Mouse (Mus musculus) layer of hippocampus, postnatal 25 days (tissue): Measurements from ENCODE around the gene Lsr. TPM values are rescaled to one million over a fixed set of nuclear protein-coding genes. Genes with fewer than 3 reads are reported as not detected.

Source experiments
- DNase-seq, 2 experiments: peaks; one replicate each; pipeline ENCODE4 v3.0.0; 2022; ENCODE audit warnings: mixed read lengths in 2 of 2, low spot score in 1 of 2; ENCODE audit errors: extremely low spot score in 1 of 2
- total RNA-seq, 2 experiments: library from RNA; stranded (reverse); gene quantifications; 2 replicates each; pipeline ENCODE4 v1.2.3; 2021

The Lsr gene
- 1 to 10 TPM; 6.3 to 8.4 TPM for total RNA-seq

DNA sequence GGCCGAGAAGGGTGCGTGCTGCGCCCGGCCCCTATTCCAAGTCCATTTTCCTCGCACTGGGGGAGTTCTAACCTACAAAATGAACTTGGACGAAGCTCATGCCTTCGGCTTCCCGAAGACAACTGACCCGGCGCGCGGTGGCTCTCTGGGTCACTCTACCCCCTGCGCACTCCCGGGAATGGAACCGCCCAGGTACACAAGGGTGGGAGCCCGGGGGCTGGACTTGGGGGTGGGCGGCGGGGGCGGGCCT is at the start of gene Lsr:
TSS of gene Lsr (minus strand) at position 214 of the 250 bp plus-strand sequence.
- DNase-seq = no peak

DNA sequence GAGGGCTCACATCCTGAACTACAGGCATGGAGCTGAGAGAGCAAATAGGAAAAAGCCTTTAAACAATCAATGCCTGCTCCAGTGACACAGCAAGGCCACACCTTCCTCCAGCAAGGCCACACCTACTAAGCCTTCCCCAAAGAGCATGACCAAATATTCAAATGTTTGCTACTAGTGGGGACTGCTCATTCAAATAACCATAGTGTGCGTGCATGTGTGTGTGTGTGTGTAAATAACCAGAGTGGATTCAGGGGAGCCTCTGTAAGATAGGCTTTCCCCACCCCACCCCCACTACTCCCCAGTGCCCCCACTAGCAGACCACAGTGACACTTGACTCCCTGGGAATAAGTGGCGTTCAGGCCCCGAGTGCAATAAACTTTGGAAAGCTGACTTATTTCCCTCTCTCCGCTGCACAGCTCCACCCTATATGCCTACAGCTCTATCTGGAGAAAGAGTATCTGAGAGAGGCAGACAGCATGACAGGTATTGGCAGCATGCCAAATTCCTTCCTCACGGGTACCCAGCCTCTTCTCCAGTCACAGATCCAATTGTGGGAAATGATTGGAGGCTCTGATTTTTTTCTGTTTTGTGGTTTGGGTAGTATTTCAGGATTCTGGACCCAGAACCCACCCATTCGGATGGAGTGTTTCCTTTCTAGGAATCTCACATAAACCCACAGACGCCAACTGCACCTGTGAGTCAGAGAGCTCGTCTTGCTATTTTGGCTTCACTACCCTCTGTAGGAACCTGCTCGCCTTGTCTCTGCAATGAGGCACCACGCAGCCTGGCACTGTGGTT is 44.0 kb upstream of the Lsr start:
- peak in 1 of 2 experiments; percentile 13 for DNase-seq

DNA sequence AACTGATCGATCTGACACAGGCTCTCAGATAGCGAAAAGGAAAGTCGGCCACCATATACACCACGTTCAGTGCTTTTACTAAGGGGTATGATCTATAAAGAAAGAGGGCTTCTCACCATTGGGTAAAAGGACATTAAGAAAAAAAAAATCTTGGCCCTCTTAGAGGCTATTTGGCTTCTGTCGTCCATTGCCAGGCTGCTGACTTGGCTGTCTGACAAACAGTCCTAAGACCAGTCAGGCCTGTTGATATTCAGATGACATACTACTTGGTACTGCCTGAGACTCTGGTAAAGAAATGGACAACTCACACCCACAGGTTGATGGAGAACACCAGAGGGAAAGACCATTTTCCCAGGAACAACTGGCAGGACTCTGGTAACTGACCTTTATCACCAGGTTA is 39.7 kb upstream of the Lsr start:
- no peak for DNase-seq

DNA sequence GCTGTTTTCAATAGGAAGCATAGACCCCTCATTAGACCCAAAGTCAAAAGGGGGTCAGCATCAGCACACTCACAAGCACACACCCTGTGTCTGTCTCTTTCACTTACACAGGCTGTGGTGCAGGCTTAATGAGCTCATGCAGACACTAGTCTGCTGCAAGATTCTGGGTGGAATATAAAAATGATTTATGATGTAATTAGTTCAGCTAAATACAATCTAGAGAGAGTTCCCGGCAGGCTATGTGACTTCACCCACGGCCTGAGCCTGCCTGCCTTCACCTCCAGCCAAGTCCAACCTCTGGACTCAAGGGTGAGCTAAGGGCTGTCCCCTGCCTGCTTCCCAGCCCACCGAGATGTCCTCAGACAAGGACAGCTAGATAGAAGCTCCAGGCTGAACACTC is 35.6 kb upstream of the Lsr start:
- no peak for DNase-seq

DNA sequence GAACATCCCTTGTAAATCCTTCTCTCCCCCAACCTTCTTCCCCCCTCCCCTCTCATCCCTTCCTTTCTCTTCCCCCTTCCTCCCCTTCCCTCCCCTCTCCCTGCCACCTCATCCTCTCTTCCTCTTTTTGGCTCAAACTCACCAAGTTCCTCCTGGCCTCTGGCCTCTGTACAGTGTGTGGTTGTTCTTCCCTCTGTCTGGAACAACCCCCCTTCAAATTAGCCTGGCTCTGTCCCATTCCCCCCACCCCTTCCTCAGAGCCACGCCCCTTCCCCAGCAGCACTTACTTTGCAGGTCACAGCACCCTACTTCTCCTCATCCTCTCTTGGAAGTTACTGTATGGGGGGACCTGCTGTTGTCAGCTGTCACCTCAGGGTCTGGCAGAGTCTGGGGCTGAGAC is 34.9 kb upstream of the Lsr start:
- no peak for DNase-seq

DNA sequence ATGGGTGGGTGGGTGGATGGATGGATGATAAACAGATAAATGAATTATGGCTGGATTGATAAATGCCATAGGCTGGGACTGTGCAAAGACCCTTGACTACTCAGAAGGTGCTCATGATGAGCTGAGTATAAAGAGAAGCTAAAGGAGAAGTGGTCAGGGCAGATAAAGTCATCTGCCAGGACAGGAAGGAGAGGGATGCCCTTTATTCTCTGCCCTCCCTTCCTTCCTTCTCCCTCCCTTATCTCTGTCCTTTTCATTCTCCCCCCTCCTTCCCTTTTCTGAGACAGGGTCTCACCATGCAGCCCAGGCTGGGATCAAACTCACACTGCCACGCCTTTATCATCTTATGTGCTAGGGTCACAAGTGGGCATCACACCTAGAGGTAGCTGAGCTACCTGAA is 34.5 kb upstream of the Lsr start:
- no peak for DNase-seq

DNA sequence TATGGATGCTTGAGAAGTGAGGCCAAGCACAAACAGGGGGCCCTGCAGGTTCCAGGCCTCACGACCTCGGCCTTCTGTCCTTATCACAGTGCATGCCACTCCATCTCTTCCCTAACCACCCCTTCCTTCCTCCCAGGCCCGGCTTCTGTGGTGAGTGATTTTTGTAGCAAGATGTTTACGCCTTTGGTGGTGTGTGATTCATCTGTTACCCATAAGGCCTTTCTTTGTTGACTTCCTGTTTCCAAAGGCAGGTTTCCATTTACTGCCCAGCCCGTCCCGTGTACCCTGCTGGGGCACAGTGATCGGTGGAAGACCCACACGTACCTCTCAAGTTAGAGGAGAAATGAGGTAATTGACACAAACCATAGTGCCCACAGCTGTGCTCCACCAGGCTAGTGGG is 29.4 kb upstream of the Lsr start:
- no peak for DNase-seq

DNA sequence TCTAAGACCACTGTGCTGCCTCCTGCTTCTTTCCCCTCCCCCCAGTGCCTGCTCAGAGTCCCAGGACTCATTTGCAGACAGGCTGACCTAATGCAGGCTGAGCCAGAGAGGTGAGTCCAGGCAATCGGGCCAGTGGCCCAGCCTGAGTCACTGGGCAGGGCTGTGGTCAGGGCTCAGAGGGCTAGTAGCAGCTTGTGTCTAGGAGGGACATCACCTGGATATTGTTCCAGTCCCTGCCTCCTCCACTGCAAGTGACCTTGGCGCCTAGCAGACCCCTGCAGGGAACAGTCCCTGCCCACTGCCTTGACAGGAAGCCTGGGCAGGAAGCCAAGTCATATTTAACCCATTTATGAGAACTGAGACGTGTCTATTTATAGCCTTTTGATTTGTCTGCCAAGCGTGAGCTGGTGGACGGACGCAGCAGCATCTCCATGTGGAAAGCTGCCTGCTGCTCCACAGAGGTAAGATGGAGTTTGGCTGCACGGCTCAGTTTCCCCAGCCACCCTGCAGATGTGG is 27.3 kb upstream of the Lsr start:
- no peak for DNase-seq

DNA sequence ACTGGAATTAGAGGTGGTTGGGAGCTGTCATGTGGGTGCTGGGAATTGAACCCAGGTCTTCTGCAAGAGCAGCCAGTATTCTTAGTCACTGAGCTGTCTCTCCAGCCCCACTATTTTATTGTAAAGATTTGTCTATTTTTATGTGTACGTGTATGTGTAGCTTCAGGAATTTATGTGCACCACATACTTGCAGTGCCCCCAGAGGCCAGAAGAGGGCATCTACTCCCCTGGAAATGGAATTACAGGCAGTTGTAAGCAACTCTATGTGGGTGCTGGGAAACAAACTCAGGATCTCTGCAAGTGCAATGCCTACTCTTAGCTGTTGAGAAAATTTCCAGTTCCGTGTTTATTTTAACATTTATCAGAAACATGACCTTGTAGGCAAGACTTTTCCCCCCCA is 23.2 kb upstream of the Lsr start:
- no peak for DNase-seq

DNA sequence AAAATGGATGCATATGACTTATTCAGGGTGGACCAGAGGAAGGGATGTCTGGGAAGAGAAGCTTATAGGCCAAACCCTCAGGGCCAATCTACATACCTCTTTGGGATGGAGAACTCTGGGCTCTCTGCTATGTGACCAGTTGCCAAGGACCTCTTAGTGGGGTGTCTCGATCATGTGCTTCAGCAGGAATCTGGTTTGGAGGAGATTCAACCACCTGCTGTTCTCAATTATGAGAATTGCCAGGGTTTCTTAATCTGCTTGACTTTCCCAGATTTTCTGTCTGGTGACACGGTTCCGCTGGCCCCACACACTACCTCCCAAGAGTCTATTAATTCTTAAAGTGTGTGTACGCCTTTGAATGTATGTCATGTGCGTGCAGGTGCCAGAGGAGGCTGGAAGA is 20.7 kb upstream of the Lsr start:
- no peak for DNase-seq

DNA sequence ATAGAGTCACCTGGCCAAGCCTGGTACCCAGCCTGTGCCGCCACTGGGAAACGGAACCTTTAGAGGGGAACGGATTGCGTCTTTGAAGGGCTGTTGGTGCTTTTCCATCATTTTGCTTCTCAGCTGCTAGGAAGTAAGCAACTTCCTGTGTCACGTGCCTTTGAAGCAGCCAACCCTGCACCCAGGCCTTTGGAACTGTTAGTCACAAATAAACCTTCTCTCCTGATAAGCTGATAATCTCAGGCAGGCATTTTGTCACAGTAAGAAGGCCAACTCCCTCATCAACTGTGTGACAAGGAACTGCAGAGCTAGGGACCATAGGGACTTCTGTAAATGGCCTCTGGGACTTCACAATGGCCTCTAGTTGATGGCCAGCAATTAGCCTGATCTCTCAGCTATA is 18.9 kb upstream of the Lsr start:
- DNase-seq = no peak

DNA sequence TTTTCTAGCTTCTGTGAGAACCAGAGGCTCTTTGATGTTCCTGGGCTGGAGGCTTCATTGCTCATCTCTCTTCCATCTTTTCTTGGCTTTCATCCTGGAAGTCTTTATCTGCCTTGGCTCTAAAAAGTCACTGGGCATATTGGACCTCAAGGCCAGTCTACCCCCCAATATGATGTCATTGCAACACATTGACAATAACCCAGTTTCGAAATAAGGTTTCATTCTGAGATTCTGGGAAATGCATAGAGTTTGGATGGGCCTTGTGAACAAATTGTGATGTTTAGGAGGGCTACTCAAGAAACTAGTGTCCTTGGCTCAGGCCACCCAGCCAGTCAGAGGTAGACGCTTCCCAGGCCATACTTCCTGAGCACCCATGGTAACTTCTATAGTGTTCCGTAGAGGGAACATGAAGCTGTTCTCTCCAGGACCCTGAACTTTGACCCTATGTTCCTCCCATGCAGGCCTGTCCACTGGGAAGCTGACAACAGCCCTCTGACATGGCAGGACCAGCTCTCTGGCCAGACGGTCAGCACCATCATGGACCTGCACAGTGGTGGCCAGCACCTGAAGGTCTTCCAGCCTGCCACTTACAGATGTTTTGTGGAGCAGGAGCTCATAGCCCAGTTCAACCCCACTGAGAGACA is 15.4 kb upstream of the Lsr start:
- no peak for DNase-seq

DNA sequence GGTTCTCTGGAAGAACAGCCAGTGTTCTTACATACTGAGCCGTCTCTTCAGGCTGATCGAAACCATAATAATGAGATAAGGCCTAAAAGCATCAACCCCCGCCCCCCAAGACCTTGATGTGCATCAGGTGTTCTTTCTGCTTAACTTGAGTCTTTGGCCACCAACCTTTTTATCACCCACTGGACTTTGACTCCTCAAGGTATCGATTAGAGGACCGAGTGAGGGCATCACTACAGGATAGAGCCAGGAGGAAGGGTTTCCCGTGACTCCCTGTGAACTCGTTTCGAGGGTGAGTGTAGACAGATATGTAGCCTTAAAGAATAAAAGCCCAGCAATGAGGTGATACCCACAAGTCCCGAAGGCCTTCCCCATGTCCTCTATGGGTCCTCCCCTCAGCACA is 12.1 kb upstream of the Lsr start:
- no peak for DNase-seq

DNA sequence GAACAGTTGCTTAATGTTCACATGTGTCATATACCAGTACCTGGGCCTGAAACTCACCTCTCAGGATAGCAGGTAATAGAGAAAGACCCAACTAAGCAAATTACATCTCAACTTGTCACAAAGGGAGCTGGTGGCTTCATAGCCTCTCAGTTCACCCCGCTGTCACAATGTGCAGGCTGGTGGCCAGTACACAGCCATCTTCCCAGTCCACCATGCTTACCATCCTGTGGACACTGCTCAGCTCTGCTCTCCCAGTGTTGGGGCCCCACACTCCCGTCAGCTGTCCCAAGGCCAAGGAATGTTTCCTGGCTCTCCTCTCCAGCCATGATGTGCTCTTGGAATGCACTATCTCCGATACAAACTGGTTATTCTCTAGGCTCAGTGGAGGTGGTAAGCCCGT is 8.4 kb upstream of the Lsr start:
- DNase-seq = no peak

DNA sequence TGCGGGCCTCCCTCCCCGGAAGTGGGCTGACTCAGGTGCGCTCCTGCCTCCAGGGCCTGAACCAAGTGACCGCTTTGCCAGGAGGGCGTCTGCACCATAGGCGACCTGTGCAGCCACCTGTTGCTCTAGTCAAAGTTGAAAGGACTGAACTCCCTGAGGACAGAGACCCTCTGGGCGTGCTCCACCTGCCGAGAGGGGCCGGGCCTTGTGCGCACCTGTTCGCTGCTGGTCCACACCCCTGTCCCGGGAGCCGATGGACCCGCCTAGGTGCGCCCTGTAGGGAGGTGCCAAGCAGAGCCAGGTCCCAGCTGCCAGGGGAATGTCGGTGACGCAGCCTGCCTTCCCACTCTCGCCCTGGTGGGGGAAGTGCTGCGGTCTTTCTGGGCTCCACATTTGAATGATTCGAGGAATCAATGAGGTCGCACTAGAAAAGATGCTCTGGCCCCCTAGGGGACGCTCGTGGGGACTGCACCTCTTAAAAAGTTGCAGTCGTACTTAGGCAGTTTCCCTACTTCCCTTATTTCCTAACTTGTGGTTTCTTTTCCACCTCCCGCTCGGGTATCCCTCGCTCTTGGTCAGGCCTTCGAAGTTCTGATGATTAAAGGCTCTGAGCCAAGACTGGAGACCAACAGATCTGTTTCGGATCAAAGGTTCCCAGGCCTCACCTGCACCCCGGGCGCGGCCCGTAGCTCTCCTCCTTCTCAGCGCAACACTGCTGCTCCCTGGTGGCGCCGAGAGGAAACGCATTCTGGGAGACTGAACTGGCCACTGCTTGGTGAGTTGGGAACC is 431 bp upstream of the Lsr start, which contains the start of gene Fam187b:
TSS of gene Fam187b (plus strand) at position 290 of the 789 bp plus-strand sequence.
- DNase-seq = peak; percentile 65 to 81

DNA sequence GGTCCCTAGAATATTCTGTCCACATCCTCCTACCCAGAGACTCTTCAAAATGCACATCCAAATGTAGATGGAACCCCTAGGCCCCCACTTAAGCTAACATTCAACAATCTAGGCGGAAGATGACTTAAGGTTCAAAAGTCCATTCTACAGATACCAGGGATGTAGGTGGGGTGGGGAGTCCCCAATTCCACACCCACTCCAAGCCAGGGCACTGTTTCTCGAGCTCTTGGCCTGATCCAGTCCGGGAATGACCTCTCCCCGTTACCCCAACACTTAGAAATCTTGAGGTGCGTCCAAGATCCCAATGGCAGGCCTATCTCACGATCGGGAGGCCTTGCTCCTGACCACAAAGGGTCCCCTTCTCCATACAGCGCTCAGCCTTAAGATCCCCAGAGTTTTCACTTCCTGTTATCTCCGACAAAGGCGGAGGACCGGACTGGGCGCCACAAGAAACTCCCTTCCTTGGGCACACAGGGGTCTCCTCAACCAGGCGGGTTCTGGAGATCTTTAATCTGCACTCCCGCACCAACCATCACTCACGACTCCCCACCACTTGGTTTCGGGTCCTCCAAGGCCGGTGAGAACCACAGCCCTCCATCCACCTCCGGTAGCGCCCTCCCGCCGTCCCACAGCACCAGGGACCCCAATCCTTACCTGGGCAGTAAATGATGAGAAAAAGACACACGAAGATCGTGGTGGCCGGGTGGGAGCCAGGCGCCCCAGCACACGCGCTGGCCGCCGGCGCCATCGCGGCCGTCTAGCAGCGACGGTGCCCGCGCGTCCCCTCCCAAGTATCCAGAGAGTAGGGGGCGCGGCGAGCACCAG is 626 bp downstream of the Lsr start:
- no peak for DNase-seq

DNA sequence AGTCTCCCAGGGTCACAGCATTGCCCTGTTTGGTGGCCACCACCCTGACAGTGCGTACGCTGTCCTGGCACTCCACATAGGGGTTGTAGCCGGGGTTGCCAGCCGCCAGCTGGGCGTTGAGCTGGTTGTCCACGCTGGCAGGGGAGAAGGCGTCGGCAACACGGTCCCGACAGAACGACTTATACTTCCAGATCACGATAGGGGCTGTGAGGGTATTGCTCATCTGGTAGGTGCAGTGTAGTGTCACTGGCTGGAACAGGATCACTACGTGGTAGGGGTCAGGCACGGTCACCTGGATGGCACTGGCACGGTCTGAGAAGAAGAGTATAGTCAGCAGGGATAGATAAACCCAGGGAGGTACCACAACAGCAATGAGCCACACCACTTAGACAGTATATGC is 1.4 kb downstream of the Lsr start:
- no peak for DNase-seq

DNA sequence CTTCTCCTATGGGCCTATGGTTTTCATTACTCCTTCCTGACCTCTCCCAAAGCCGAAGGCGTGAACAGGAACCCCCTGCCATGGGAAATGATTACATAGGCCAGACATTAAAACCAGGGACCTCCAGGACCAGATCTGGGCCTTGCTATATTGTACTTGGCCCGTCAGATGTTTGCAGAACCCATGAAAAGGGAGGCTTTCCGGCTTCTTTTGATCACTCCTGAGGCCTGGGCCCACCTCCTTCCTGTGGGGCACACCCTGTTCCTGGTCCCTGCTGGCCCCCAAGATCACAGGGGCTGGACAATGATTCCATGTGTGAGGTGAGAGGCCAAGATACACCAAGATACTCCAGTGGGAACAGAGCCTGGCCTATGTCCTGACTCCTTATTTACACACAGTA is 4.1 kb downstream of the Lsr start:
- DNase-seq = no peak

DNA sequence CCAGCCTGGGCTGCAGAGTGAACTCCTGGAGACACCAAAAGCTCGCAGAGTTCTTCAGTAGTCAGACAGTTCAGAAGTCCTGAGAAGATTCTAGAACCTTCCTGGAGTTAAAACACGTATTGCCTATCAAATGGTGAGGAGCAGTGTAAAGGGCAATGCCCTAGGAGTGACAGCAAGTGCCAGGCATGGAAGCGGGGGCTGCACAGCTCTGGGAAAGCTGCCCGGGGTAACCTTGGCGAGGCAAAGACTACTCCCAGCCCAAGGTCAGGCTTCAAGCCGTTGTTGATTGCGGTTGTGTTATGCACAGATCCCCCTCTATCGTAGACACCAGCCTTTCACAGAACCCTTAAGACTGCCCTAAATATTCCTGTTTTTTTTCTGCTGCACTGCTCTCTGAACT is 4.7 kb downstream of the Lsr start:
- DNase-seq = no peak

DNA sequence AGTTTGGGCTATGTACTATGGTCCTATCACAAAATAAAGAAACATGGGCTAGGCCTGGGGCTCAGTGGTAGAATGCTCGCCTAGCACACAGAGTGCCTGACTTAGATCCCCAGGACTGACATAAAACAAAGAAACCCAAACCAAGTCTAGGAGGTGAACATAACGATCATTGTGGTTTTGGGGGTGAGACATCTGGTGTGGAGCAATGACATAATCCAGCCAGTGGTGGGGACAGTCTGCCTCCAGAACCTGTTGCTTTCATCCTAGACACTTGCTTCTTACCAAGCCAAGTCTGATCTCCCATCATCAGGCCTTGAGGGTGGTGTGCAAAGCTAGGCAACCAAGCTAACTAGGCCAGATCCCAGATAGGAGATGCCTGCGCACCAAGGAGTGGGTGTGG is 6.6 kb downstream of the Lsr start:
- no peak for DNase-seq

DNA sequence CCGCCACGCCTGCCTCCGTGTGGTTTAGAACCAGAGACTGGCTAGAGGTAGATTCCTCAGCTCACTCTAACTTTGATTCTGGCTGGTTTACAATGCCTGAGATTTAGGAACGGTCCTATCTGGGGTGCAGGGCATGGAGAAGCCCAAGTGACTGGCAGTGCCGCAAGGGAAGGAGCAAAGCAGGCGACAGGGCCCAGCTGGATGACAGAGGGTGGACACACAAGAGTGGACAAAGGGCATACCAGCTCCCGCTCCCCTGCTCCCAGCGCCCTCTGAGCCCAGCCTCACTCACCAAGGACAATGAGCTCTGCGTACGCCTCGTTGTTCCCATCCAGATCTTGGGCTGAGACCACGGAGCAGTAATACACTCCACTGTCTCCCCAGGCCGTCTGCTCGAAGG is 7.6 kb downstream of the Lsr start:
- DNase-seq = no peak
